Mouse (Mus musculus) liver, embryonic 12.5 days (tissue): ENCODE data around the gene Rftn1. TPM values are rescaled to one million over a fixed set of nuclear protein-coding genes. Genes with fewer than 3 reads are reported as not detected.
"Not testable (repeated sequence)": the region's sequence is repeated elsewhere in the genome, so short reads cannot be mapped to it uniquely, and the experiment has no call there.

Source experiments
- ATAC-seq: fragments of 200-750 bp; cut with Nextera tagmentation; 2 replicates; pipeline ENCODE4 v1.8.0; 2017; ENCODE audit warnings: moderate number of reproducible peaks, mild to moderate bottlenecking, moderate library complexity
- H3K27ac ChIP-seq: fragments of 300-500 bp; sonication (generic); 2 replicates; pipeline ENCODE4 v1.5.1; 2016; ENCODE audit warnings: mild to moderate bottlenecking
- H3K27me3 ChIP-seq: fragments of 300-500 bp; sonication (generic); replicated peaks from 2 replicates; pipeline ENCODE4 v1.6.1; 2016; ENCODE audit warnings: mild to moderate bottlenecking, moderate library complexity
- H3K36me3 ChIP-seq: fragments of 300-500 bp; sonication (generic); 2 replicates; pipeline ENCODE4 v1.6.1; 2016; ENCODE audit warnings: mild to moderate bottlenecking, moderate library complexity
- H3K4me1 ChIP-seq: fragments of 300-500 bp; sonication (generic); 2 replicates; pipeline ENCODE4 v1.6.1; 2016
- H3K4me2 ChIP-seq: fragments of 300-500 bp; sonication (generic); 2 replicates; pipeline ENCODE4 v1.6.1; 2016; ENCODE audit warnings: mild to moderate bottlenecking, moderate library complexity
- H3K4me3 ChIP-seq: fragments of 300-500 bp; sonication (generic); 2 replicates; pipeline ENCODE4 v1.5.1; 2016; ENCODE audit warnings: mild to moderate bottlenecking, moderate library complexity
- H3K9ac ChIP-seq: fragments of 300-500 bp; sonication (generic); 2 replicates; pipeline ENCODE4 v1.6.1; 2016; ENCODE audit warnings: mild to moderate bottlenecking, moderate library complexity
- H3K9me3 ChIP-seq: fragments of 300-500 bp; sonication (generic); replicated peaks from 2 replicates; pipeline ENCODE4 v1.6.1; 2016; ENCODE audit warnings: mild to moderate bottlenecking, moderate library complexity
- WGBS: fragments of 180-500 bp; shearing (Covaris S2); methylation state at CpG from one replicate; pipeline ENCODE4 v1.1.7; 2016; ENCODE audit not compliant: insufficient replicate concordance; 5-methylcytosine and 5-hydroxymethylcytosine counted together
- polyA plus RNA-seq: library from polyadenylated mRNA; unstranded; fragments of >200 nt; fragmentation: Nextera tagmentation; extraction: Ambion mirVana; gene quantifications from 2 replicates; pipeline ENCODE4 v1.2.1, GENCODE M21; 2016

Gene Rftn1
- polyA plus RNA-seq, 1 experiment from 2014 or later = 11.0 TPM

DNA sequence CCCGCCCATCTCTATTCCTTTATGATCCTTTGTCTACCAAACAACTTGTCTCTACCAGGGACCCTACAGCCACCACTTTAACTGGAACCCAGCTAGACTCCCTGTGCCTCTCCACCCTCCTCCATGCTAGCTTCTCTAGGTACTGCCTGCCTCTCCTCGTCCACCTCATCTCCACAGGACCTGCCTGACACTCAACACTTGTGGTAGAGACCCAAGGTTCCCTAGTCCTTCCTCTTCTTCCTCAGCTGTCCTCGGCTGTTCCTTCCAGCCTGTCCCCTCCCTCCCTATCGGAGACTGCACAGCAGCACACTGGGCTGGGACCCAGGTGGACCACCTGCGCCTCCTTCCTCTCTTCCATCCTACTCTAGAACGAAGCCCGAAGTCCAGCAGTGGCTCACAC lies 73.0 kb downstream of the Rftn1 start:
- H3K4me2 ChIP-seq = no peak overlapping the region
- no peak for ATAC-seq
- no peaks in the 10 kb centered on the region for H3K36me3 ChIP-seq
- no peak overlapping the region for H3K27ac ChIP-seq
- H3K27me3 ChIP-seq = no peaks in the 10 kb centered on the region; the same call in 1 of the 2 replicates
- H3K4me3 ChIP-seq = no peak overlapping the region
- no peak overlapping the region for H3K9ac ChIP-seq
- 0 out of 2 replicates have a peak, but pooled peaks cover 4% of the 10 kb centered on the region for H3K9me3 ChIP-seq
- H3K4me1 ChIP-seq = peaks cover 8% of the 10 kb centered on the region; the same call in 1 of the 2 replicates
- WGBS = 79% methylated on average over 7 of the region's 7 CpGs

DNA sequence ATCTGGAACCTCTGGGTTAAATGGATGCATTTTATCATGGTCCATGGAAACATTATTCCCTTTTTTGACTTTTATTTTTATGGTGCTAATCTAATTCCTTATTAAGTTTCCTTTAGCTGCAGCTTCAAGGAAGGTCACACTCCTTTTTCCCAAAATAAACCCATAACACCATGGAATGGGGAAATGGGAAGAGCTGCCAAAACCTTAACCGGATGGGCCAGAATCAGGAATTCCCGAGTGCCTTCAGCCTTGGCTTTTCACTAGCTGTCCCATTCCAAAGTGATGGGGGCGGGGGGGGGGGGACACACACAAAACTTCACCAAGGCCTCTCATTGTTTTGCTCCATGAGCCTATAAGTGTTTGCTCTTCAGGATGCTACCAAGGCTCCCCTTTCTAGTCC lies 73.5 kb downstream of the Rftn1 start:
- H3K36me3 ChIP-seq = no peaks in the 10 kb centered on the region
- 69% methylated on average over 3 of the region's 3 CpGs for WGBS
- no peak for ATAC-seq
- no peaks in the 10 kb centered on the region; the same call in 1 of the 2 replicates for H3K27me3 ChIP-seq
- H3K4me1 ChIP-seq = 0 out of 2 replicates have a peak, but pooled peaks cover 4% of the 10 kb centered on the region
- H3K9ac ChIP-seq = no peak overlapping the region
- 0 out of 2 replicates have a peak, but pooled peaks cover 4% of the 10 kb centered on the region for H3K9me3 ChIP-seq
- no peak overlapping the region for H3K27ac ChIP-seq
- no peak overlapping the region for H3K4me2 ChIP-seq
- no peak overlapping the region for H3K4me3 ChIP-seq

DNA sequence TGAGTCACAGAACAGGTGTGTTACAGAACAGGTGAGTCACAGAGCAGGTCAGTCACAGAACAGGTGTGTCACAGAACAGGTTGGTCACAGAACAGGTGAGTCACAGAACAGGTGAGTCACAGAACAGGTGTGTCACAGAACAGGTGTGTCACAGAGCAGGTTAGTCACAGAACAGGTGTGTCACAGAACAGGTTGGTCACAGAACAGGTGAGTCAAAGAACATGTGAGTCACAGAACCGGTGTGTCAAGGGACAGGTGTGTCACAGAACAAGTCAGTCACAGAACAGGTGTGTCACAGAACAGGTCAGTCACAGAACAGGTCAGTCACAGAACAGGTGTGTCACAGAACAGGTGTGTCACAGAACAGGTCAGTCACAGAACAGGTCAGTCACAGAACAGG lies 74.1 kb downstream of the Rftn1 start:
- H3K4me1 ChIP-seq, H3K27me3 ChIP-seq, H3K9me3 ChIP-seq, ATAC-seq, H3K4me2 ChIP-seq, H3K9ac ChIP-seq, H3K27ac ChIP-seq, H3K4me3 ChIP-seq, H3K36me3 ChIP-seq: not testable (repeated sequence)
- 72% methylated on average over 1 of the region's 1 CpGs for WGBS

DNA sequence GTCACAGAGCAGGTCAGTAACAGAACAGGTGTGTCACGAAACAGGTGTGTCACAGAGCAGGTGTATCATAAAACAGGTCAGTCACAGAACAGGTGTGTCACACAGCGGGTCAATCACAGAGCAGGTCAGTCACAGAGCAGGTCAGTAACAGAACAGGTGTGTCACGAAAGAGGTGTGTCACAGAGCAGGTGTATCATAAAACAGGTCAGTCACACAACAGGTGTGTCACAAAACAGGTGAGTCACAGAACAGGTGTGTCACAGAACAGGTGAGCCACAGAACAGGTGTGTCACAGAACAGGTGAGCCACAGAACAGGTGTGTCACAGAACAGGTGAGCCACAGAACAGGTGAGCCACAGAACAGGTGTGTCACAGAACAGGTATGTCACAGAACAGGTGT lies 74.8 kb downstream of the Rftn1 start:
- not testable (repeated sequence) for ATAC-seq, H3K27me3 ChIP-seq, H3K36me3 ChIP-seq, H3K4me3 ChIP-seq, H3K9ac ChIP-seq, H3K4me2 ChIP-seq, H3K9me3 ChIP-seq, H3K4me1 ChIP-seq, H3K27ac ChIP-seq
- 82% methylated on average over 3 of the region's 3 CpGs for WGBS

DNA sequence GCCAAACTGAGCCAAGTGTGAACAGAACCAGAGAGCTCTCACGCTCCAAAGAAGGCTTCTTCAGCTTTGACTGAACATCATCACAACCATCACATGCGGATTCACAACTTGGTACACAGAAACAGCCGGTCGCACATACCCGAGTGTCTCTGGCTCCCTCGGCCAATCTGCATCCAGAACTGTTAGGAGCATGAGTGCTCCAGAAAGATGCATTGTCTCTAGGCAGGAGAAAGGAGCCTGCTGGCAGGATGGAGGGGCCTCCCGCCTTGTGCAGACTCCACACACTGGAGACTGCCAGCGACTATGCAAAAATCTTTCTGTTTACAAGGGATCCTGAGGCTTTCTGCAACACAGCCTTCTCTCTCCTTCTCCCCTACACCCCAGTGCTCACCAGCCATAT lies 75.8 kb downstream of the Rftn1 start:
- 0 out of 2 replicates have a peak, but pooled peaks cover 4% of the 10 kb centered on the region for H3K9me3 ChIP-seq
- H3K4me1 ChIP-seq = no peaks in the 10 kb centered on the region
- H3K4me3 ChIP-seq = no peak overlapping the region
- H3K27me3 ChIP-seq = no peaks in the 10 kb centered on the region
- no peak overlapping the region for H3K9ac ChIP-seq
- H3K36me3 ChIP-seq = no peaks in the 10 kb centered on the region
- H3K4me2 ChIP-seq = no peak overlapping the region
- H3K27ac ChIP-seq = no peak overlapping the region
- no peak for ATAC-seq
- WGBS = 81% methylated on average over 8 of the region's 8 CpGs

DNA sequence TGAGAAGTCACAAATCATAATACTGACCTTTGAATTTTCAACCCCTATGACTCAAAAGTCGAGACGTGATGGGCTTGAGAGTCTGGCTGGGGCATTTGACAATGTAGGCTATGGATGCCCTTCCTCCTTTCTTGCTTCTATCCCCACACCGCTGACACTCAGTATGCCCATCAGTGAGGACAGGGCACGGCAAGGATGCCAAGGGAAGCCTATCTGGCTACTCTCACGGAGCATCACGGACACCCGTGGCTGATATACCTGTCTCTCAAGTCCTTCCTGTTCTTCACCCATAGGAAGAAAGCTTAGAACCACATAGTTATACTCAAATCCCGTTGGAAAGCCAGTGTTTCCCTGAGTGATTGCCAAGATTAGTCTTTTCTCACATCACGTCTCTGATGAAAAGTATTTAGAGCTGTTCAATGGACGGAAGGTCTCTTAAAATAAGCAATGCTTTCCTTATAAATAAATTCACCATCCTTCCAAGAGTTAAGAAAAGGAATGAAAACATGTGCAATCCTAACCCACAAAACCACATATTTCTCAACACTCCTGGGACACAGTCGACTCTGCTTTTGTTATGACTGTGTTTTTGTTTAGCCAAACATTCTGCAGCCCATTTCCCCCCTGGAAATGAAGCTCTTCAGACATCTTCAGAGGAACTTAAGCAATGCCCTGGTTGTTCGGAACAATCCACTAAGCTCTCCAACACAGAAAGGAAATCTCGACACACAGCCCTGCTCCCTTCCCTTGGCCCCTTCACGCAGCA lies 79.6 kb downstream of the Rftn1 start:
- Histone ChIP-seq H3K4me3 (no peak overlapping the region), H3K4me1 (no peaks in the 10 kb centered on the region), H3K27me3 (no peaks in the 10 kb centered on the region), H3K4me2 (no peak overlapping the region), H3K9ac (no peak overlapping the region), H3K36me3 (no peaks in the 10 kb centered on the region), H3K9me3 (no peaks in the 10 kb centered on the region), H3K27ac (no peak overlapping the region)
- whole genome bisulfite sequencing = 67% methylated on average over 14 of the region's 14 CpGs
- ATAC-seq = no peak

DNA sequence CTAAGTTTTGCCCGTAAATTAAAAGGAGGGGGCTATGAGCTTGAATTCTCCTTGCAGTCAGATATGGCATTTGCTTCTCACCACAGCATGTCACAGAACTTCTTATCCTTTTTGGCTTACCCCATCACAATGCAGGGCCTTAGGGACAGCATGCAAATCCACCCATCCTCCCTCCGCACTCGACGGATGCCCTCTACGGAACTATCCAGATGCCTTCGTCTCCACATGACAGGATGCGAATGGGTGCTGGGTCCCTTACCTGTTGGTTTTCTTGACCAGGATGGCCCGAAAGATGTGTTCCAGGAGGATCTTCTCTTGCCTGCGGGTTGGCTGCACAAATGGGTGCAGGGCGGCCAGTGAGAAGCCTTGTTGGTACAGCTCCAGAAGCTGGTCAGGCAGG lies 83.7 kb downstream of the Rftn1 start:
- WGBS = 85% methylated on average over 10 of the region's 10 CpGs
- Histone ChIP-seq H3K4me3 (no peak overlapping the region), H3K4me2 (no peak overlapping the region), H3K27me3 (no peaks in the 10 kb centered on the region), H3K4me1 (no peaks in the 10 kb centered on the region), H3K27ac (no peak overlapping the region), H3K9ac (no peak overlapping the region), H3K9me3 (no peaks in the 10 kb centered on the region), H3K36me3 (no peaks in the 10 kb centered on the region)
- ATAC-seq = no peak

DNA sequence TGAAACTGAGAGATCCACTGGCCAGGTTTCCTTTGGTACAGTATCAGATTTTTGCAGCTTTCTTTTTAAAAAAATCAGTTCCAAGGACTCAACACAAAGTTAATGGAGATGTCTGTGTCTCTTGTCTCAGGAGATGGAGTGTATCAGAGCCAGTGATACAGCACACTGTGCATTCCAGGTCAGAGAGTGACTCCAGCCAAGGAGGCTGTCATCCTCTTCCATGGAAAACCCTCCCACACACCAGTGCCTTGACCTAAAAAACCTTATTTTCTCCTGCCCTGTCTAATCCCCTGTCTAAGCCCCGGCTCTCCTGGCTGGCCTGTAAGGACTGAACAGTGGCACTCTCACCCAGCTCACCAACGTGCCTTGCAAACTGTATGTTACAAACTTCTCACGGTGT lies 86.3 kb downstream of the Rftn1 start:
- H3K36me3 ChIP-seq = no peaks in the 10 kb centered on the region
- no peaks in the 10 kb centered on the region for H3K27me3 ChIP-seq
- H3K4me1 ChIP-seq = peaks cover 5% of the 10 kb centered on the region
- WGBS = 71% methylated on average over 3 of the region's 3 CpGs
- H3K4me3 ChIP-seq = no peak overlapping the region
- no peak for ATAC-seq
- no peak overlapping the region for H3K9ac ChIP-seq
- H3K4me2 ChIP-seq = no peak overlapping the region
- H3K27ac ChIP-seq = no peak overlapping the region
- H3K9me3 ChIP-seq = no peaks in the 10 kb centered on the region

DNA sequence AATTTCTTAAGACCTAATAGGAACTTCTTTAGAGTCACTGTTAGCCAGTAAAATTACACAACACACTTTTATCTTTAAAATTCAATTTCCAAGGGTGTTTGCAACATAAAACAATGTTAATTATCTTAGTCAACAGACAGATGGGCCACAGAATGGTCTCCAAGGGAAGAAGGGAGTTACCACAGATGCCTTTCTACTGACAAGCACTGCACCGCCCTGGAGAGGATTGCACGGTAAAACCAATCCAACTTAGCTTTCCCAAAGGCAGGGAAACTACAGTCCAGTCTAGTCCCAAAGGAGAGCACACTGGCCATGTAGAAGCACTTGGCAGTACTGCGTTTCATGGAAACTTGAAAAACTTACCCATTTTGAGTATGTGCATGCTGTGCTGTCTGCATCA lies 89.1 kb downstream of the Rftn1 start:
- H3K4me1 ChIP-seq = peaks cover 5% of the 10 kb centered on the region
- 67% methylated on average over 3 of the region's 3 CpGs for WGBS
- no peak overlapping the region for H3K9ac ChIP-seq
- no peak for ATAC-seq
- no peaks in the 10 kb centered on the region for H3K36me3 ChIP-seq
- no peak overlapping the region for H3K4me3 ChIP-seq
- H3K27me3 ChIP-seq = no peaks in the 10 kb centered on the region
- H3K4me2 ChIP-seq = no peak overlapping the region
- no peaks in the 10 kb centered on the region for H3K9me3 ChIP-seq
- no peak overlapping the region for H3K27ac ChIP-seq

DNA sequence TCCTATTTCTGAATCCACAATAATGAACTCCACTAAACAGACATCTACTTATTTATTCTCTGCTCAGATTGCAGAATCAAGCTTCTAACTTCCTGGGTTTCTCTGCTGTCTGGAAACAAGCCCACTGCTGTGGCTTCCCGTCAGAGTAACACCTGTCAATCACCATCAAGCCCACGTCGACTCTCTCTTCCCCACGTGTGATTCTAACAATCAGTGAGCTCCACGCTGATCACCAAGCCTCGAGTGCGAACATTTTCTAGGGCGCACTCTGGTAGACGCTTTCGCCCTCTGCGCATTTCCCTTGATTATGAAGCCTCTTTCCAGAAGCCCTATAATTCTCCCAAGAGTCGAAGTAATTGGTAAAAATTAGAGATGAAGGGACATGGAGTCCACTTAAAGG lies 90.4 kb downstream of the Rftn1 start:
- whole genome bisulfite sequencing = 64% methylated on average over 12 of the region's 12 CpGs
- H3K4me1 ChIP-seq = peaks cover 5% of the 10 kb centered on the region
- ATAC-seq = no peak
- no peak overlapping the region for H3K4me2 ChIP-seq
- no peaks in the 10 kb centered on the region for H3K9me3 ChIP-seq
- no peak overlapping the region for H3K4me3 ChIP-seq
- no peak overlapping the region for H3K9ac ChIP-seq
- H3K27ac ChIP-seq = no peak overlapping the region
- H3K27me3 ChIP-seq = no peaks in the 10 kb centered on the region
- no peaks in the 10 kb centered on the region for H3K36me3 ChIP-seq

DNA sequence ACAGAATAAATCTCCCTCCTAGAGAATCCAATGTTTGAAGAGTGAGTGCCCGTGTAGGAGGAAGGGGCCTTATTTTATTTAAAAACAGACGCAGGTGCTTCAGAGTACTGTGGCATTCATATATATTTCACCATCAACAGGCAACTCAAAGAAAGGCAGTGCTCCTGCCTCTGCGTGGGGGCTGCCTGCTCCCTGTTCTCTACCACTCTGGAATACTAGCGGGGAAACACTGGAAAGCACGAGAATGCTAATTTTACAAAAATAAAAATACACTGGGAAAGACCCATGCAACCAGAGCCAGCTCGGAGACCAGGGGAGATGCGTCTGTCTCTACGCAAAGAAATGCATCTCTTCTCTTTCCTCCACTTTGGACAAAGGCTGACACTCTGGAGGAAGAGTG lies 91.1 kb downstream of the Rftn1 start:
- ATAC-seq = no peak
- H3K27me3 ChIP-seq = no peaks in the 10 kb centered on the region
- H3K4me2 ChIP-seq = no peak overlapping the region
- peaks cover 5% of the 10 kb centered on the region for H3K4me1 ChIP-seq
- H3K9ac ChIP-seq = no peak overlapping the region
- H3K9me3 ChIP-seq = no peaks in the 10 kb centered on the region
- WGBS = 72% methylated on average over 8 of the region's 8 CpGs
- no peaks in the 10 kb centered on the region for H3K36me3 ChIP-seq
- no peak overlapping the region for H3K27ac ChIP-seq
- H3K4me3 ChIP-seq = no peak overlapping the region

DNA sequence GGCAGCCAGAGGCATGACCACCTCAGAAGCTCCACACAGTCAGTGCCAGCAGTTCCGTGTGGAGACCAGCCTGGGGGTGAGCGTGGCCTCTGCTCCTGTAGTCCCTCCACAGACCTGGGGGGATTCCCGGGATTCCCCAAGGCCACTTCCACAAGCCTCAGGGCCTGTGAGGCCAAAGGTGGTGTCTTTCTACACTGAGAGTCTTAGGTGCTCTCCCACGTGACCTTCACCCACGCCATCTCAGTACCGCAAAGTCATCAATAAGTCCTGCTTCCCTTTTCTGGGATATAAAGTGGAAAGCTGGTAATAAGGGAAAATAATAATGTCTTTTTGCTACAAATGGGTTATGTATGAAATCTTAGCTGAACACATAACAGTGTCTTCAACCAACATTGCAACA lies 92.2 kb downstream of the Rftn1 start:
- H3K4me3 ChIP-seq = no peak overlapping the region
- 80% methylated on average over 6 of the region's 6 CpGs for WGBS
- no peak overlapping the region for H3K4me2 ChIP-seq
- H3K9me3 ChIP-seq = no peaks in the 10 kb centered on the region
- H3K36me3 ChIP-seq = no peaks in the 10 kb centered on the region
- peaks cover 5% of the 10 kb centered on the region for H3K4me1 ChIP-seq
- no peak overlapping the region for H3K9ac ChIP-seq
- ATAC-seq = no peak
- no peaks in the 10 kb centered on the region for H3K27me3 ChIP-seq
- H3K27ac ChIP-seq = no peak overlapping the region

DNA sequence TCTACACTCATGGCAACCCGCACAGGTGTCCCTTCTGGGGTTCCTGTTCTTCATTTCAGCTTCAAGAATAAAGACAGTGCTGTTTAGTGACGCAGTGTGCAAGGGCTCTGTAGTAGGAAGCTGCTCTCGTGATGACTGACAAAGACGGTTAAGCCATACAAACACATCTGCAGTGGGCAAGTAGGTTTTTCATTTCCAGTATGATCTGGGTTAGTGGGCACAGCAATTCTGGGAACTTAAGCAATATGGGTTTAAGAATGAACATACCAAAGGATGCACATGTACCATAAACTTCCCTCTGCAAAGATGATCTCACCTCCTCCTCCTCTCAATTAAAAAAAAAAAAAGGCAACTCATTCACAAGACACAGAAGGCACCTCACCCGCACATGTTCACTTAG lies 92.6 kb downstream of the Rftn1 start:
- H3K9me3 ChIP-seq = no peaks in the 10 kb centered on the region
- no peaks in the 10 kb centered on the region for H3K36me3 ChIP-seq
- no peak overlapping the region for H3K4me2 ChIP-seq
- no peak overlapping the region for H3K27ac ChIP-seq
- H3K4me3 ChIP-seq = no peak overlapping the region
- 75% methylated on average over 5 of the region's 5 CpGs for WGBS
- H3K9ac ChIP-seq = no peak overlapping the region
- no peaks in the 10 kb centered on the region for H3K27me3 ChIP-seq
- peaks cover 5% of the 10 kb centered on the region for H3K4me1 ChIP-seq
- no peak for ATAC-seq
